Mouse (Mus musculus): ENCODE measurements around the gene Cdh3.

- TF ChIP-seq CTCF (IDR thresholded peaks at IDR 0.05; ENCODE audit: control insufficient read depth, insufficient read depth, insufficient read length) (no peak), MAX (IDR thresholded peaks at IDR 0.05) (no peak), MYOD1 (IDR thresholded peaks at IDR 0.05; ENCODE audit: control insufficient read depth, insufficient read length, low read depth) (no peak), USF1 (IDR thresholded peaks at IDR 0.05; ENCODE audit: low read depth) (no peak)
These were observed 92.6 kb downstream of the Cdh3 start, which contains the start of gene Cdh1 for GRCm38 (mm10) chr8:106603131-106603819.

Measured in C2C12 (cell line).